Mouse (Mus musculus): ENCODE measurements around the gene Nt5c3b.

DNA sequence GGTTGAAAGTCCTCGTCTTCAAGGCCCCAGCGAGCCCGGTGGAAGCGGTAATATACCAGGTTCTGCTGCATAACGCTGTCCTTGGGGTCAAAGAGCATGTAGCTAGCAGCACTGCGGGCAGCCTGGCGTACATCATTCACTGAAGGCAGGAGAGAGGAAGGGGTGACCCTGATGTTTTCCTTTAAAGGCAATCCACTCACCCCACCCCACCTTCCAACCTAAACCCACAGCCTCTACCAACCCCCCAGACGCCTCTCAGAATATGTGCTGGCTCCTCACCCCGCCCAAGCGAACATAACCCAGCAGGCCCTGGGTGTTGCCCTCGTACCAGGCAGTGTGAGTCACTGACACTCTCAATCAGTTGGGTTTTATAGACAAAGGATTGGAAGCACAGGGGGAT lies 29.9 kb downstream of the Nt5c3b start:
- TF ChIP-seq CTCF (conservative IDR thresholded peaks at IDR 0.05; ENCODE audit: low read length) (no peak), POU5F1 (IDR thresholded peaks at IDR 0.05; ENCODE audit: borderline replicate concordance, low read length) (no peak)

All from E14TG2a.4 (cell line).